Mouse (Mus musculus) MEL (cell line): ENCODE data around the gene Spag17. TPM values are rescaled to one million over a fixed set of nuclear protein-coding genes. Genes with fewer than 3 reads are reported as not detected.

ENCODE experiments used
- E2F4 ChIP-seq: IDR thresholded peaks from 2 replicates; pipeline ENCODE4 v1.6.1; 2011; ENCODE audit warnings: low read depth, low read length, improper control_type of control experiment, borderline replicate concordance
- NRF1 ChIP-seq: IDR thresholded peaks from 2 replicates; pipeline ENCODE4 v1.6.1; 2014; ENCODE audit warnings: low read depth, mild to moderate bottlenecking, inconsistent platforms, low read length, improper control_type of control experiment, moderate library complexity; ENCODE audit not compliant: poor library complexity, insufficient read depth, severe bottlenecking
- POLR2AphosphoS2 ChIP-seq: IDR thresholded peaks from 2 replicates; pipeline ENCODE4 v1.6.1; 2011; ENCODE audit warnings: low read length, improper control_type of control experiment
- POLR2AphosphoS5 ChIP-seq: IDR thresholded peaks from 2 replicates; pipeline ENCODE4 v1.6.1; 2012; ENCODE audit warnings: low read depth, borderline replicate concordance, mild to moderate bottlenecking, inconsistent platforms, low read length, moderate library complexity, mixed read lengths
- TCF12 ChIP-seq: IDR thresholded peaks from 2 replicates; pipeline ENCODE4 v1.6.1; 2014; ENCODE audit warnings: low read depth, mild to moderate bottlenecking, inconsistent platforms, low read length, improper control_type of control experiment, moderate library complexity
- polyA plus RNA-seq, 2 experiments: library from polyadenylated mRNA; stranded (reverse) in 1 of 2; unstranded in 1 of 2; fragments of >175 nt in 1 of 2; fragments of >200 nt in 1 of 2; gene quantifications; 2 replicates each; pipeline versions ENCODE4 v1.2.1 to v1.2.4; 2012; ENCODE audit warnings: low replicate concordance in 2 of 2, low read depth in 1 of 2; ENCODE audit not compliant: insufficient read length in 2 of 2, insufficient read depth in 1 of 2, missing spikeins in 1 of 2
- total RNA-seq: library from RNA; depleted of rRNA; stranded (reverse); fragments of 300-350 nt; gene quantifications from 2 replicates; pipeline ENCODE4 v1.2.3, GENCODE M21; 2012

Gene Spag17
- total and polyA plus RNA-seq, 3 experiments, result 0.04 TPM; not detected in 2

GRCm38 (mm10) chr3:100189861-100190260, 304.7 kb downstream of the Spag17 start (continued):
- TF ChIP-seq E2F4 (no peak), NRF1 (no peak), POLR2AphosphoS5 (no peak), TCF12 (no peak), POLR2AphosphoS2 (no peak)
